Mouse (Mus musculus) heart, embryonic 15.5 days (tissue): Measurements from ENCODE around the gene Lep. TPM values are rescaled to one million over a fixed set of nuclear protein-coding genes. Genes with fewer than 3 reads are reported as not detected.

Experiments used
- ATAC-seq: fragments of 200-750 bp; cut with Nextera tagmentation; replicated peaks from 2 replicates; pipeline ENCODE4 v1.8.0; 2017; ENCODE audit warnings: low read depth, moderate TSS enrichment; ENCODE audit not compliant: insufficient number of reproducible peaks, insufficient read depth, low FRiP score
- H3K27ac ChIP-seq: fragments of 300-500 bp; sonication (generic); 2 replicates; pipeline ENCODE4 v1.5.1; 2015; ENCODE audit warnings: mild to moderate bottlenecking, inconsistent platforms
- H3K27me3 ChIP-seq: fragments of 300-500 bp; sonication (generic); 2 replicates; pipeline ENCODE4 v1.6.1; 2015; ENCODE audit warnings: inconsistent platforms
- H3K36me3 ChIP-seq: fragments of 300-500 bp; sonication (generic); 2 replicates; pipeline ENCODE4 v1.6.1; 2015; ENCODE audit warnings: mild to moderate bottlenecking, inconsistent platforms
- H3K4me1 ChIP-seq: fragments of 300-500 bp; sonication (generic); replicated peaks from 2 replicates; pipeline ENCODE4 v1.6.1; 2015; ENCODE audit warnings: inconsistent platforms
- H3K4me2 ChIP-seq: fragments of 300-500 bp; sonication (generic); 2 replicates; pipeline ENCODE4 v1.6.1; 2015; ENCODE audit warnings: inconsistent platforms, mild to moderate bottlenecking, moderate library complexity
- H3K4me3 ChIP-seq: fragments of 300-500 bp; sonication (generic); 2 replicates; pipeline ENCODE4 v1.5.1; 2015; ENCODE audit warnings: mild to moderate bottlenecking, inconsistent platforms
- H3K9ac ChIP-seq: fragments of 300-500 bp; sonication (generic); 2 replicates; pipeline ENCODE4 v1.6.1; 2015; ENCODE audit warnings: mild to moderate bottlenecking, inconsistent platforms
- H3K9me3 ChIP-seq: fragments of 300-500 bp; sonication (generic); replicated peaks from 2 replicates; pipeline ENCODE4 v1.6.1; 2016; ENCODE audit warnings: inconsistent platforms
- whole genome bisulfite sequencing: fragments of 180-500 bp; shearing (Covaris S2); methylation state at CpG from one replicate; pipeline ENCODE4 v1.1.7; 2015; ENCODE audit warnings: mixed read lengths; 5-methylcytosine and 5-hydroxymethylcytosine counted together
- polyA plus RNA-seq: library from polyadenylated mRNA; unstranded; fragments of >200 nt; fragmentation: Nextera tagmentation; extraction: Ambion mirVana; gene quantifications from 2 replicates; pipeline ENCODE4 v1.2.1, GENCODE M21; 2015

Gene Lep
- polyA plus RNA-seq = not detected in 2 replicates

DNA sequence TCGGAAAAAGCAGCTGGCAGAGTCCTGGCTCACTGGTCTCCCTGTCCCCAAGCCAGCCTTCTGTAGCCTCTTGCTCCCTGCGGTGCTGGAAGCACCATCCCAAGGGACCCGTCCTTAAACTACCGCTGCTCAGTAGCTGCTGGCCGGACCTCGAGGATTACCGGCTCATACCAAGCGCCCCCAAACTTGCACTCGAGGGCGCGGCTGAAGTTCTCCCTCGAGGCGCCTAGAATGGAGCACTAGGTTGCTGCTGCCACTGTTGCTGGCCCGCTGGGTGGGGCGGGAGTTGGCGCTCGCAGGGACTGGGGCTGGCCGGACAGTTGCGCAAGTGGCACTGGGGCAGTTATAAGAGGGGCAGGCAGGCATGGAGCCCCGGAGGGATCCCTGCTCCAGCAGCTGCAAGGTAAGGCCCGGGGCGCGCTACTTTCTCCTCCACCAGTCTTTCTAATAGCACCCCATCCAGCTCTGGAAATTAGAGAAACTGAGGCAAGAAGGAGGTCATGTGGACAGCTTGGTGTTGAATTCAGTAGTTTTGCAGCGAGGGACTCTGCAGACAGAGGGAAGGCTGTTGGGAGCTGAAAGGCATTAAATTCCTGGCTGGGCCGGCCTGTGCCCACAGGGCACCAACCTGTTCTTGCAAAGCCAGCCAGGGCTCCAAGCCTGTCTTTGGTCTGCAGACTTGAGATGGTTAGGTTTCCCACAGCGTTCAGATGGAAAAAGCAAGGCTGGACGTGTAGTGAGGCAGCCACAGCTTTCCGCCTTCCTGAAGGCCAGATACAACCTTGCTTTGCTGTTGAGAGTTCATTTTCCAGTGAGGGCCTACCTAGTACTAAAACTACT lies at the start of gene Lep:
Lep (plus strand) TSS at position 375 of the 840 bp plus-strand sequence.
- Histone ChIP-seq H3K27ac (no peak within 1 kb of the TSS), H3K36me3 (no peaks in the 10 kb centered on the region), H3K4me3 (no peak within 1 kb of the TSS), H3K9me3 (no peaks in the 10 kb centered on the region), H3K9ac (no peak within 1 kb of the TSS), H3K4me1 (no peaks in the 10 kb centered on the region), H3K4me2 (no peak within 1 kb of the TSS), H3K27me3 (peaks cover 11% of the 10 kb centered on the region; the same call in 1 of the 2 replicates)
- no peak for ATAC-seq
- WGBS = 68% methylated on average over 28 of the region's 28 CpGs

DNA sequence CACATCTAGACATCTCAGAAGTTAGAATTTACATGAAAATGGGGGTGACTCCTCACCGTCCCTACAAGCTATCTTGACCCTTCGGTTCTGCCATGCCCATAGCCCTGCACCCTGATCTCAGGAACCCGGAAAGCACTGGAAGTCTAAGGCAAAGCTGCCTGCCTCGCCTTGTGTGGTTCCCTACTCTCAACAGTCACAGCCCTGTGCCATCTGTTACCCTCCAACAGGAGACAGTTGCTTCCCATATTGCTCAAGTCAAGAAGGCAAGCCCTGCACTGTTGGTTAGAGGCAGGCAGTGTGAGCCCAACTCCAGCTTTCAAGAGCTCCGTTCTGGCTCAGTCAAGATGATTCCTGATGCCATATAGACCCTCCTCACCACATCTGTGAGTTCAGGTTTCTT lies 48.4 kb upstream of the Lep start:
- Histone ChIP-seq H3K27me3 (peaks cover 13% of the 10 kb centered on the region), H3K9me3 (no peaks in the 10 kb centered on the region), H3K4me3 (no peak overlapping the region), H3K4me2 (no peak overlapping the region), H3K36me3 (no peaks in the 10 kb centered on the region), H3K9ac (no peak overlapping the region), H3K4me1 (peaks cover 2% of the 10 kb centered on the region; the same call in 1 of the 2 replicates), H3K27ac (no peak overlapping the region)
- WGBS = 74% methylated on average over 5 of the region's 5 CpGs
- no peak for ATAC-seq

DNA sequence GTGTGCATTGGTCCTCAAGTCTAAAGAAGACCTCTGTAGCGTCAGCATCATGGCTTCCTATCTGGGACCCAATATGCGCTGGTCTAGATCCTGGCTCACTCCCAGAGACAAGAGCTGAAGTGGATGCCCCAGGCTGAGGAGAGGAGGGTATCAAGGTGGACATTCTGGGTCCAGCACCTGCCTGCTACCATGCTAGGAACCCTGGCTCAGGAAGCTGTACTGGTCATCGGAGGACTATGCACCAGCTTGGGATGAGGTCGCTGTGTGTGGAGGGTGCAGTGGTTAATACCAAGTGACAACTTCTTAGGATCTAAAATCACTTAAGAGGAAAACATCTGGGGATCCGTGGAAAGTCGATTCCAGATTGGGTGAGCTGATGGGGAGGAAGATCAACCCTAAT lies 46.8 kb upstream of the Lep start:
- no peaks in the 10 kb centered on the region for H3K9me3 ChIP-seq
- no peak overlapping the region for H3K4me2 ChIP-seq
- 84% methylated on average over 6 of the region's 6 CpGs for WGBS
- no peaks in the 10 kb centered on the region for H3K36me3 ChIP-seq
- H3K27me3 ChIP-seq = peaks cover 29% of the 10 kb centered on the region
- H3K27ac ChIP-seq = no peak overlapping the region
- H3K4me1 ChIP-seq = peaks cover 11% of the 10 kb centered on the region
- H3K4me3 ChIP-seq = no peak overlapping the region
- ATAC-seq = no peak
- H3K9ac ChIP-seq = no peak overlapping the region

DNA sequence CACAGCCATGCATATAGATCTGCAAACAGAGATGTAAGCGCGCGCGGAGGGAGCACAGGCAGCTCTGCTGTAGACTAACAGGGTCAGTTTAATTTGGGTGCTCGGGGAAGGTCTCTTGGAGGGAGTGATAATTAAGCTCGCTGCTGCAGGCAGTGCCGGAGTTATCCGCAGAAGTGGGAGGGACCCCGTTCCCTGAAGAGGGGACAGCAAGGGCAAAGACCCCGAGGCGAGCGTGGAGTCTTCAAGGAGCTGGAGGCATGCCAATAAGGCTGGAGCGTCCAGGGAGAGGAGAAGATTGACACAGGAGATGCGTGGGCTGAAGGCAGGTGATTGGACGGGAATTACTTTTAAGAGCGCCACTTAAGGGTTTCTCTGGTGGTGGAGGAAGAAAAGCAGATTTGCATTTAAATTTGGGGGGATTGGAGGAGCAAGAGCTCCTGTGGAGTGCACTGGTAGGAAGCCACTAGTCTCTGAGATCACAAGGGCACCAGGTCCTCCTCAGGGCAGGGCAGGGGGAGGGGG lies 43.1 kb upstream of the Lep start:
- Histone ChIP-seq H3K27ac (no peak overlapping the region), H3K36me3 (no peaks in the 10 kb centered on the region), H3K9me3 (no peaks in the 10 kb centered on the region), H3K4me1 (peaks cover 11% of the 10 kb centered on the region), H3K9ac (no peak overlapping the region), H3K4me2 (peak overlapping the region; percentile 56), H3K27me3 (peaks cover 52% of the 10 kb centered on the region), H3K4me3 (peak overlapping the region; percentile 28)
- no peak for ATAC-seq
- 2% methylated on average over 16 of the region's 16 CpGs for WGBS

DNA sequence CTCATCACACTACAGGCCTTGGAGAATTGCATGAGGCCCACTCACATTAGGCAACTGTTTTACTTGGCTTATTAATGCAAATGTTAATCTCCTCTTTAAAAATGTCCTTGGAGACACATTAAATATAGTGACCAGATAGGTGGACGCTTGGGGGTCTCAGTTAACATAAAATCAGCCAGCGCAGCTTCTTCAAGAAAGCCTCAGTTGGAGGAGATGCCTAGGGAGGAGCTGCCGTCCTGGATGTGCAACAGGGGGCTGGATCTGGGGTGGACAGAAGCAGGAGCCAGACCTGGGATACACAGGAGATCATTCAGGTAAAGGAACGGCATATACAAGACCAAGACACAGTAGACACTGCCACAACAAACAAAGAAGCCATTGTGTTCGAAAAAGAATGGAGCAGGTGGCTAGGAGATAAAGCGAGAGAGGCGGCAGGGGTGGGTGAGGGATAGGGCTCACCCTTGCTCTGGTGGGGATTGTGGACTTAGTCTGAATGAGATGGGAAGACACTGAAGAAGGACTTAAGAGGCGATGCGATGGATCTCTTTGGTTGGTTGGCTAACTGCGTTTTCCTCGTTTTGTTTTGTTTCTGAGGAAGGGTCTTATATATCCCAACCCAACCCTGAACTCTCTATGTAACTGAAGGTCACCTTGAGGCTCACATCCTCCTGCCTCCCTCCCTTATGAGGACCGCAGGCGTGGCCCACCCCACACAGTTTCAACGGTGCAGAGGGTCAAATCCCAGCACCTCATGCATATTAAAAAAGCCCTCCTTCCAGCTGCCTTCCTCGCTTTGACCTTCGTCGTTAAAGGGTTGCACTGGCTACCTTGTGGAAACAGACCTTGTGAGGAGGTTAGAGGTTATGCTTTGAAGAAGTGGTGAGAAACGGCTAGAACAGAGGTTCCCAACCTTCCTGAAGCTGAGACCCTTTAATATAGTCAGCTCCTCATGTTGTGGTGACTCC lies 40.0 kb upstream of the Lep start:
- Histone ChIP-seq H3K4me3 (no peak overlapping the region), H3K4me2 (no peak overlapping the region), H3K9me3 (no peaks in the 10 kb centered on the region), H3K27ac (no peak overlapping the region), H3K4me1 (peaks cover 14% of the 10 kb centered on the region), H3K27me3 (peaks cover 68% of the 10 kb centered on the region), H3K9ac (no peak overlapping the region), H3K36me3 (no peaks in the 10 kb centered on the region)
- WGBS = 70% methylated on average over 18 of the region's 18 CpGs
- no peak for ATAC-seq

DNA sequence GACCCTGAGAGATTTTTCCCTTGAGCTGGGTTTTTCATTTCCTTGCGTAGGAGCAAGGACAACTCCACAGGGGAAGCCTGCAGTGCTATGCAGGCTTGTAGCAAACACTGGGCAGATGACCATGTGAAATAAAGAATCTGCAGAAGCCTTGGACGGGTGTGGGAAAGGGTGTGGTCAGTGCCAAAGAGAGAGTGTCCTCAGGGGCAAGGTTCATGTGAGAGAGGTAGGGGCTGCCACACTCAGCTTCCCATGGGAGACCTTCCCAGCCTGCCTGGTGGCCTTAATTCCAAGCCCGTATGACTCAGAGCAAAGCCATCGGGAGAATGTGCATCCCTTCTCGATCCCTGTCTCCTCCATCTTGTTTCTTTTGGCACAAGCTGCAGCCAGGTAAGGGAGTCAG lies 39.1 kb upstream of the Lep start:
- ATAC-seq = no peak
- WGBS = 56% methylated on average over 5 of the region's 5 CpGs
- H3K27me3 ChIP-seq = peaks cover 71% of the 10 kb centered on the region
- H3K9ac ChIP-seq = no peak overlapping the region
- no peaks in the 10 kb centered on the region for H3K36me3 ChIP-seq
- no peak overlapping the region for H3K27ac ChIP-seq
- H3K9me3 ChIP-seq = no peaks in the 10 kb centered on the region
- no peak overlapping the region for H3K4me2 ChIP-seq
- H3K4me1 ChIP-seq = peaks cover 14% of the 10 kb centered on the region
- H3K4me3 ChIP-seq = no peak overlapping the region

DNA sequence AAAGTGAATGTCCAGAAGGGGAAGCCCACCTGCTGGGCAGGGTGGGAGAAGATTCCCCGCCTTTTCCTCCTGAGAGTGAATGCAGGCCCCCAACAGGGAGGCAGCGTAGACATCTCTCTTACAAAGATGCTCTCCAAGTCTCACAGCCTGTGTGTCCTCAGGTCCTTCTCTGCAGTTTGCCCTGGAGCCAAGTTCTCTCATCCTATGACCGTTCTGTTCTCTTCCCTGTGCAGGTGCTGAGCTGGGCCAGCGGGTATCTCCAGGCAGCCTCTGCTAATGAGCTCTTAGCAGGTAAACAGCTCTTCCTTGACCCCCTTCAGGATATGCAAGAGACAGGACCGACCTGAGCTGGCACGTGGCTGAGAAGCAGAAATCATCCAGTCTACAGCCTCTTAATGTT lies 38.5 kb upstream of the Lep start:
- Histone ChIP-seq H3K4me2 (no peak overlapping the region), H3K27ac (no peak overlapping the region), H3K4me1 (peaks cover 13% of the 10 kb centered on the region), H3K9ac (no peak overlapping the region), H3K9me3 (no peaks in the 10 kb centered on the region), H3K27me3 (peaks cover 68% of the 10 kb centered on the region), H3K4me3 (no peak overlapping the region), H3K36me3 (no peaks in the 10 kb centered on the region)
- no peak for ATAC-seq
- 49% methylated on average over 6 of the region's 6 CpGs for WGBS

DNA sequence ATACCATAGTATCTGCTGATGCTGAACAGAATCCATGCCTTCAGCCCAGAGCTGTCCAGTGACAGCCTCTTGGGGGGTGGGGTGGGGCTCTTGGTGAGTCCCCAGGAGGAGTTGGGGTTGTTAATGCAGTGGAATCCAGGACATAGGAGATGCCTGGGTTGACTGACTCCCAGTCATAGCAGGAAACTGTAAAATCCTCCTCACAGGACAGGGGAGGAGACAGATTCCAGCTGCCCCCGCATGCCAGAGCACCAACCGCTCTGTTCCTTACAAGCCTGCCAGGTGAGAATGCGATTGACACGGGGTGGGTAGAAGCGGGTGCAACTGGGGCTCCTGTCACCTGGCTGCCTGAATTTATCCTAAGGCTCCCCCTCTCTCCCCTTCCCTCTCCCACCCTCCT lies 37.9 kb upstream of the Lep start:
- peaks cover 7% of the 10 kb centered on the region for H3K4me1 ChIP-seq
- H3K9me3 ChIP-seq = no peaks in the 10 kb centered on the region
- no peak overlapping the region for H3K4me2 ChIP-seq
- peaks cover 67% of the 10 kb centered on the region for H3K27me3 ChIP-seq
- H3K4me3 ChIP-seq = no peak overlapping the region
- no peak overlapping the region for H3K27ac ChIP-seq
- H3K9ac ChIP-seq = no peak overlapping the region
- H3K36me3 ChIP-seq = no peaks in the 10 kb centered on the region
- WGBS = 35% methylated on average over 5 of the region's 5 CpGs
- no peak for ATAC-seq

DNA sequence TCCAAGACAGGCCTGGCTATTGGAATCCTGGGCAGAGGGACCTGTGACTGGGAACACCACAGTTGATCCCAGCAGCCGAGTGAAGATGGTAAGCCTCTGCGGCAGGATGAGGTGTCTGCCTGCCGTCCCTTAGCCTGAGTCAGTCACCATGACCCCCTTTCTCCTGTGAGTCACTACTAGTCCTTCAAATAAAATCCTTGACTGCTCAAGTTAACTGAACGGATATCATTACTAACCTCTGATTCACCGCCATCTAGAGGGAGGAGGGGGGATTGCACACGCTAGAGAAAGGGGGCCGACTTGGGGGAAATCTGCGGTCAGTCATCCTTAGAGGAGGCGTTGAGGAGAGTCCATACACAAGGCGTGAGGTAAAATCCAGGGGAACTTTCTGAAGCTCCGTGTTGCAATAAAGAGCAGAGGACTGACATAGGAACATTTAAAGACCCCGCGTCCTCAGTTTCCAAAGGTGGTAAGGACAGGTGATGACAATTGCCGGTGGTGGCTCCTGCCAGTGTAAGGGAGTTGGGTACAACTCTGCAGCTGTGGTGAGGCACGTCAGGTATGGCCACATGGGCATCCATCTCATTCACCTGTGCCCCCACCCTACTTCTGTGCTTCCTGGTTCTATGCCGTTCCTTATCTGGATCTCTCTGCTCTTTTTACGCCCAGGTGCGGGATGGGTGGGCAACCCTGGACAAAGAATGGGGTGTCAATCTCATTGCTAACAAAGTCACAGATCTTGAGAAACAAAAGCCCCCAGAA lies 36.6 kb upstream of the Lep start:
- no peak overlapping the region for H3K9ac ChIP-seq
- H3K27ac ChIP-seq = no peak overlapping the region
- peaks cover 3% of the 10 kb centered on the region; the same call in 1 of the 2 replicates for H3K4me1 ChIP-seq
- H3K9me3 ChIP-seq = no peaks in the 10 kb centered on the region
- no peak overlapping the region for H3K4me2 ChIP-seq
- H3K27me3 ChIP-seq = peaks cover 57% of the 10 kb centered on the region
- ATAC-seq = 0 out of 2 replicates have a peak, but pooled peaks have one; percentile 18
- no peaks in the 10 kb centered on the region for H3K36me3 ChIP-seq
- 27% methylated on average over 18 of the region's 18 CpGs for WGBS
- no peak overlapping the region for H3K4me3 ChIP-seq

DNA sequence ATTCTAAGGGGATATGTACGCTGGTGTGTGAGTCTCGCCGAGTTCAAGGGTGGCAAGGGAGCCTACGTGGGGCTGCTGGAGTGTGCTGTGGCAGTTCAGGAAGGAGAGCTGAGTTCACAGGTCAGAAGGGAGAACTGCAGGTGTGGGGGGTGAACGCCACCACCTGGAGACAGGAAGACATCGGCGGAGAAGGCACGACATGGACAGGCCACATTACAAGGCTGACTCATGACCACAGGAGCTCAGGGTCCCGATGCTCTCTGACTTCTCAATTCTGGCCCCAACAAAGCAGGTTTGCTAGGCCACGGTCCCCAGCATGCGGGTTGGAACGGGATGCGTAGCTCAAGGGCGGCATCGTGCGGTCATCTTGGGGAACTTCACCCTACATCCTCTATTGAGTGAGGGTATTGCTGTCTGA lies 36.0 kb upstream of the Lep start:
- Histone ChIP-seq H3K27ac (no peak overlapping the region), H3K27me3 (peaks cover 53% of the 10 kb centered on the region), H3K9ac (no peak overlapping the region), H3K36me3 (no peaks in the 10 kb centered on the region), H3K4me3 (no peak overlapping the region), H3K4me2 (peak overlapping the region; percentile 17; the same call in 1 of the 2 replicates), H3K9me3 (no peaks in the 10 kb centered on the region), H3K4me1 (peaks cover 3% of the 10 kb centered on the region; the same call in 1 of the 2 replicates)
- 5% methylated on average over 16 of the region's 16 CpGs for WGBS
- ATAC-seq = no peak
